Mouse (Mus musculus): ENCODE data around the gene Parp9. TPM values are rescaled to one million over a fixed set of nuclear protein-coding genes. Genes with fewer than 3 reads are reported as not detected.
"Not testable (repeated sequence)": the region's sequence is repeated elsewhere in the genome, so short reads cannot be mapped to it uniquely, and the experiment has no call there.

Parp9 gene
- polyA plus RNA-seq (2014; fragmentation: Nextera tagmentation; extraction: Ambion mirVana) = 5.4 and 6.1 TPM in 2 replicates

DNA sequence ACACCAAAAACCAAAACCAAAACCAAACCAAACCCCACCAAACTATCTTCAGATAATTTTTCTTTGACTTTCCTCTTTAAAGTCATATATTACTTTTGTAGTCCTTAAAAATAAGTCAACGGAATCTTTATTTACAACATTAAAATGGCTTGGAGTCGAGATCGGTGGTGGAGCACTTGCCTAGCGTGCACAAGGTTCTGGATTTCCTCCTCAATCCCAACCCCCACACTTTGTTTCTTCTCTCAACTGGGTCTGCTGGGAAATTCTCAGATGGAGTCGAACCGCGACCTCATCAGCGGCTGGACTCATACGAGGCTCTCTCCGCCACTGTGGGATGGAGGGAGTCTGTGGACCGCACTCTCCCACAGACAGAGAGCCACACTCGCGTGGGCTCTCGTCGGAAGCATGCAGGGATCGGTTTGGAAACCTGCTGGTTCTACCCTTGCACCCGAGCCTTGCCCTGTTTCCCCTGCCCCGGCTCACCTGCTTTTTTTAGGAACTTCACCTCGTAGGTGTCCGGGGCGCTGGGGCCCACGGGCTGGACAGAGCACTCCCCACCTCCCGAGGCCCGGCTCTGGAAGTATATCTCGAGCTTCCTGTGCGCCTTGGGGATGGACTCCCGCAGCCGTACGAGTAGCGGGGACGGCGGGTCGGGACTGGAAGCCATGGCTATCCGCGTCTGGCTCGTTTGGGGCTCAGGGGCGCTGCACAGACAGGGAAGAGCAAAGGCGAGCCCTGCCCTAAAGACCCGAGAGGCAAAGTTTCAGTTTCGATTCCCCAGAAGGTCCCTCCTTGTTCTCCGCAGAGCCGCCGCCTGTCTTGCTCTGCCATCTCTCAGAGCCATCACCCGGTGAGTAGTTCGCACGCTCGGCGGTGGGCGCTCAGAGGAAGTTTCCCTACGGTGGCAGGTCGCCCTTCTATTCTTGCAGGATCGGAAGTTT is at the start of gene Parp9, which contains the start of gene Dtx3l:
Parp9 (plus strand) TSS at position 260 of the 941 bp plus-strand sequence.
Dtx3l (minus strand) TSS at position 941 of the 941 bp plus-strand sequence.
- WGBS = 2% methylated on average over 52 of the region's 52 CpGs
- Histone ChIP-seq H3K27ac (replicated peaks; ENCODE audit: low read depth, low read length) (no peak within 1 kb of the TSS), H3K4me1 (ENCODE audit: control insufficient read depth, insufficient read depth, low read length) (peaks cover 3% of the 10 kb centered on the region; the same call in 1 of the 2 replicates), H3K4me2 (ENCODE audit: low read depth, low read length) (peak within 1 kb of the TSS; percentile 73), H3K9ac (ENCODE audit: low read depth, low read length) (peak within 1 kb of the TSS; percentile 66), H3K27me3 (replicated peaks; ENCODE audit: control insufficient read depth, insufficient read depth, low read length) (no peaks in the 10 kb centered on the region), H3K9me3 (ENCODE audit: control insufficient read depth, low read length) (no peaks in the 10 kb centered on the region), H3K4me3 (ENCODE audit: low read depth, low read length) (peak within 1 kb of the TSS; percentile 61), H3K36me3 (ENCODE audit: control insufficient read depth, insufficient read depth, low read length) (no peaks in the 10 kb centered on the region)
- ATAC-seq (ENCODE audit: low read depth) (peak; percentile 54), DNase-seq (ENCODE audit: low spot score) (peak; percentile 45)

DNA sequence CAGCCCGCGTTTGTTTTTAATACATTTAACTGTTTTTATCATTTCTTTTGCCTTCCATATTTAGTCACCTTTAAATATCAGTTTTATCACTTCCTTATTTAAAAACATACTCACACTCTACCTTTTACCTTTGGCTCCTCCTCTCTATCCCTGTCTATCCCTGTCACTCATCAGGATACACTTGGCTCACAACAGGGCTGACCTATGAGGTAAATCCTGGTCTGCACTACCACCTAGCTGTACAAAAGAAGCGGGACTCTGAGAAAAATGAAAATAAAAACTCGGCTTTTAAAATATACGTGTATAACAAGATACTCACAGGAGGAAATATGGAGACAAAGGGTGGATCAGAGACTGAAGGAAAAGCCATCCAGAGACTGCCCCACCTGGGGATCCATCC is 49.4 kb upstream of the Parp9 start:
- Histone ChIP-seq H3K36me3 (ENCODE audit: control insufficient read depth, insufficient read depth, low read length) (no peaks in the 10 kb centered on the region), H3K27ac (replicated peaks; ENCODE audit: low read depth, low read length) (no peak overlapping the region), H3K4me1 (ENCODE audit: control insufficient read depth, insufficient read depth, low read length) (no peaks in the 10 kb centered on the region), H3K9me3 (ENCODE audit: control insufficient read depth, low read length) (no peaks in the 10 kb centered on the region), H3K4me3 (ENCODE audit: low read depth, low read length) (no peak overlapping the region), H3K9ac (ENCODE audit: low read depth, low read length) (no peak overlapping the region), H3K4me2 (ENCODE audit: low read depth, low read length) (no peak overlapping the region), H3K27me3 (replicated peaks; ENCODE audit: control insufficient read depth, insufficient read depth, low read length) (no peaks in the 10 kb centered on the region)
- 90% methylated on average over 5 of the region's 5 CpGs for WGBS
- ATAC-seq (ENCODE audit: low read depth) (no peak), DNase-seq (ENCODE audit: low spot score) (no peak)

DNA sequence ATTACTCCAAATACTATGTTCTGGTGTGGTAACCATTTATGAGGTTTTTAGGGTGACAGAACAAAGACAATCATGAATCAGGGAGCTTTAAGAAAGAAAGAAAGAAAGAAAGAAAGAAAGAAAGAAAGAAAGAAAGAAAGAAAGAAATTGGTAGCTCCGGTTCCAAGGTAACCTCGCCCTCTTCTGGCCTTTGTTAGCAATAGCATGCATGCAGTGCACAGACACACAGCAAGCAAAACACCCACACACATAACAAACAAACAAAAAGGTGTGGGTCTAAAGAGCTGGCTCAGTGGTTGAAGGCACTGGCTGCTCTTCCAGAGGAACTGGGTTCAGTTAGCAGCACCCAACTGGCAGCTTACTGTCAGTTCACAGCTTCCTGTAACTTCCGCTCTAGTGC is 47.6 kb upstream of the Parp9 start:
- no peaks in the 10 kb centered on the region for H3K27me3 ChIP-seq (replicated peaks; ENCODE audit: control insufficient read depth, insufficient read depth, low read length)
- H3K4me1 ChIP-seq (ENCODE audit: control insufficient read depth, insufficient read depth, low read length) = no peaks in the 10 kb centered on the region
- no peak overlapping the region for H3K27ac ChIP-seq (replicated peaks; ENCODE audit: low read depth, low read length)
- H3K9me3 ChIP-seq (ENCODE audit: control insufficient read depth, low read length) = no peaks in the 10 kb centered on the region
- no peak overlapping the region for H3K4me3 ChIP-seq (ENCODE audit: low read depth, low read length)
- H3K36me3 ChIP-seq (ENCODE audit: control insufficient read depth, insufficient read depth, low read length) = no peaks in the 10 kb centered on the region
- 76% methylated on average over 3 of the region's 3 CpGs for WGBS
- DNase-seq (ENCODE audit: low spot score) = no peak
- H3K9ac ChIP-seq (ENCODE audit: low read depth, low read length) = no peak overlapping the region
- ATAC-seq (ENCODE audit: low read depth) = no peak
- H3K4me2 ChIP-seq (ENCODE audit: low read depth, low read length) = no peak overlapping the region

DNA sequence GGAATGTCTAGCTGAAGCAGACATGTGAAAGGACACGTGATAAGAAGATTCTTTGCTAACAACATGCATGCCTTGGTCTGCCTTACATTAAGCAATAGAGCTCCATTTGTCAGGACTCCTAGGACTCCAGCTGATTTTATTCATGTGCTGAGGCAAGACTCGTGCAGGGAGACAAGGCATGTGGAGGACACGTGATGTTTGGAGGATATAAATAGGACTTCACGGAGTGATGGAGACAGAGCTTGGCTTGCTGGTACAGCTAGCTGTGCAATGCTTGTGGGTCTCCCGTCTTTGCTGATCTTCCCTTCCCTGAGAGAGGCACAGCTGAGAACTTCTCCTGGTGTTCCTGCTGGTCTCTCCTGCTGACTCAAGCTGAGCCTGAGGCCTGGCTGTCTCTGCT is 46.7 kb upstream of the Parp9 start:
- H3K9me3 ChIP-seq (ENCODE audit: control insufficient read depth, low read length); H3K9ac ChIP-seq (ENCODE audit: low read depth, low read length); ATAC-seq (ENCODE audit: low read depth); H3K27me3 ChIP-seq (replicated peaks; ENCODE audit: control insufficient read depth, insufficient read depth, low read length); H3K36me3 ChIP-seq (ENCODE audit: control insufficient read depth, insufficient read depth, low read length); H3K4me2 ChIP-seq (ENCODE audit: low read depth, low read length); H3K27ac ChIP-seq (replicated peaks; ENCODE audit: low read depth, low read length); H3K4me3 ChIP-seq (ENCODE audit: low read depth, low read length); DNase-seq (ENCODE audit: low spot score); H3K4me1 ChIP-seq (ENCODE audit: control insufficient read depth, insufficient read depth, low read length): not testable (repeated sequence)
- 70% methylated on average over 5 of the region's 5 CpGs for WGBS

DNA sequence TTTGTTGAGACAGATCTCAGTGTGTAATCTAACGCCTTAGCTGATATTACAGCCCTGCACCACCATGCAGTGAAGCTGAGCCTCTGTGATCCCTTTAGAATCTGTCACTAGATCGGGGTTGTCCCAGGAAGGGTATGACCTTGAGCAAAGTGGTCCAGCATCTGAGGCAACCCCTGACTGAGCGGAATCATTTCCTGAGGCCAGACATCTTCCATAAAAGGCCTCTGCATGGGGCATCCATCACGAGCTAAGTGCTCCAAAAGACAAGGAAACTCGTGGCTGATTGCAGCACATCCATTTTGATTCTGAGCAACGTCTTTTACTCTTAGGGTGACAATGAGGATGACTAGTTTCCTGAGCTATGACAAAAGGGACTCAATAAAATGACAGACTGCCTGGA is 43.3 kb upstream of the Parp9 start:
- Histone ChIP-seq H3K27ac (replicated peaks; ENCODE audit: low read depth, low read length) (no peak overlapping the region), H3K36me3 (ENCODE audit: control insufficient read depth, insufficient read depth, low read length) (no peaks in the 10 kb centered on the region), H3K4me1 (ENCODE audit: control insufficient read depth, insufficient read depth, low read length) (no peaks in the 10 kb centered on the region), H3K27me3 (replicated peaks; ENCODE audit: control insufficient read depth, insufficient read depth, low read length) (no peaks in the 10 kb centered on the region), H3K4me3 (ENCODE audit: low read depth, low read length) (no peak overlapping the region), H3K4me2 (ENCODE audit: low read depth, low read length) (no peak overlapping the region), H3K9ac (ENCODE audit: low read depth, low read length) (no peak overlapping the region), H3K9me3 (ENCODE audit: control insufficient read depth, low read length) (0 out of 2 replicates have a peak, but pooled peaks cover 5% of the 10 kb centered on the region)
- no peak for ATAC-seq (ENCODE audit: low read depth)
- 70% methylated on average over 6 of the region's 6 CpGs for WGBS
- DNase-seq (ENCODE audit: low spot score) = no peak

DNA sequence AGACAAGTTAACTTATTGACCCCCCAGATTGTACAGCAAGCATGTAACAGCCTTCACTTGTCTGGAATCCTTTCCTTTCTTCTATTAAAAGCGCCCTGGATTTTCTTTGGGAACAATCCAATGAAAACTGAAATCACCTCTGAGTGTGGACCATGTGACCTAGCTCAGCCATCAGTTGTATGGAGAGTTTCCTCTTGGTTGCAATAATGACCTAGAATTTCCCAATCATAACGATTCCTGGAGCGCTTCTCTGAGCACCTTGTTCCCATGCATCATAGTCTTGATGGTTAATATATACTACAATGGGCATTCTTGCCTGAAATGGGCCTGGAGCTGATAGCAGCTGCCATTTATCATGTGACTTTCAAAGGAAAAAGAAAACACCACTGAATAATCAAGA is 37.7 kb upstream of the Parp9 start:
- H3K4me2 ChIP-seq (ENCODE audit: low read depth, low read length) = no peak overlapping the region
- H3K9ac ChIP-seq (ENCODE audit: low read depth, low read length) = no peak overlapping the region
- ATAC-seq (ENCODE audit: low read depth) (no peak), DNase-seq (ENCODE audit: low spot score) (no peak)
- 0 out of 2 replicates have a peak, but pooled peaks cover 5% of the 10 kb centered on the region for H3K9me3 ChIP-seq (ENCODE audit: control insufficient read depth, low read length)
- H3K36me3 ChIP-seq (ENCODE audit: control insufficient read depth, insufficient read depth, low read length) = no peaks in the 10 kb centered on the region
- 76% methylated on average over 3 of the region's 3 CpGs for WGBS
- H3K27me3 ChIP-seq (replicated peaks; ENCODE audit: control insufficient read depth, insufficient read depth, low read length) = no peaks in the 10 kb centered on the region
- H3K27ac ChIP-seq (replicated peaks; ENCODE audit: low read depth, low read length) = no peak overlapping the region
- no peaks in the 10 kb centered on the region for H3K4me1 ChIP-seq (ENCODE audit: control insufficient read depth, insufficient read depth, low read length)
- no peak overlapping the region for H3K4me3 ChIP-seq (ENCODE audit: low read depth, low read length)

DNA sequence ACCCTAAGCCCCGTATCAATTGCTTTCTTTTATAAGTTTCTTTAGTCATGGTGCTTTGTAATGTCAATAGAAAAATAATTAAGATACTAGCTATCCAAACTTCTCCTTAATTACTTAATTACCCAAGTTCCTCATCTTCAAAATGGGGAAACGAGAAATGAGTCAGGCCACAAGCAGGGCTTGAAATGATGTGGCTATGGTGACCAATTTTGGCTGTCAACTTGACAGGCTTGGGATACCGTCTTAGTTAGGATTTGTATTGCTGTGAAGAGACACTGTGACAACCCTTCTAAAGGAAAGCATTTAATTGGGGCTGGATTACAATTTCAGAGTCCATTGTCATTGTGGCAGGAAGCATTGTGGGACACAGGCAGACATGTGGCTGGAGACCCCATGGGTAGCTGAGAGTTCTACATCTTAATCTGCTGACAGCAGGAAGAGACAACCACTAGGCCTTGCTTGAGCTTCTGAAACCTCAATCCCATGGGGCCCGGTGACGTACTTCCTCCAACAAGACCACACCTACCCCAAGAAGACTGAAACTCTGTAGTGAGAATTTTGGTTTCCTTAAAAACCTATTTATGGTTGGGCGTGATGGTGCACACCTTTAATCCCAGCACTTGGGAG is 35.1 kb upstream of the Parp9 start:
- Histone ChIP-seq H3K9ac (ENCODE audit: low read depth, low read length) (no peak overlapping the region), H3K4me3 (ENCODE audit: low read depth, low read length) (no peak overlapping the region), H3K9me3 (ENCODE audit: control insufficient read depth, low read length) (no peaks in the 10 kb centered on the region), H3K27me3 (replicated peaks; ENCODE audit: control insufficient read depth, insufficient read depth, low read length) (no peaks in the 10 kb centered on the region), H3K36me3 (ENCODE audit: control insufficient read depth, insufficient read depth, low read length) (no peaks in the 10 kb centered on the region), H3K4me2 (ENCODE audit: low read depth, low read length) (no peak overlapping the region), H3K4me1 (ENCODE audit: control insufficient read depth, insufficient read depth, low read length) (no peaks in the 10 kb centered on the region), H3K27ac (replicated peaks; ENCODE audit: low read depth, low read length) (no peak overlapping the region)
- WGBS = 83% methylated on average over 6 of the region's 6 CpGs
- ATAC-seq (ENCODE audit: low read depth) (no peak), DNase-seq (ENCODE audit: low spot score) (no peak)

DNA sequence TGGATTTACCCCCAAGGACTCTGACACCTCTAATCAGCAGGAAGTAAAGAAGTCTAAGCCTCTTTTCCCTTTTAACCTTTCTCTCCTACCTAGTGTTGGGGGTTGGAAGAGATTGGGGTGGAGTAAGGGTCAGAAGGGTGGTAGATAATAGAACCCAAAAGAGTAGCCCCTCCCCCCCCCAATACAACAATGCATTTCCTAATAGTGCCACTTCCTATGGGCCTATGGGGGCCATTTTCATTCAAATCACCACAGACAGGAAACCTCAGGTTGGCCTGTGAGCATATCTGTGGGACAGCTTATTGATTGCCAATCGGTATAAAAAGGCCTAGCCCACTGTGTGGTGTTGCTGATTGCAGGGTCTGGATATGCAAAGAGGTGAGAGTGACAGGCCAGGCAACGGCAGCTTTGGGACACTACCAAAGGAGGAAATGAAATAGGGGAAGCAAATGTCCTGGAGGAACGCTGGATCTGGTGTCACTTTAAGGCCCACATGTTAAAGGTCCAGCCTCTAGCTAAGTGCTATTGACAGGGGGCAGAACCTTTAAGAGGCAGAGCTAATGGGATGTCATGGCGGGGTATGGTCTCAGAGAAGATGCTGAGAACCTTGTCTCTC is 34.0 kb upstream of the Parp9 start:
- ATAC-seq (ENCODE audit: low read depth) (no peak), DNase-seq (ENCODE audit: low spot score) (no peak)
- Histone ChIP-seq H3K4me1 (ENCODE audit: control insufficient read depth, insufficient read depth, low read length) (no peaks in the 10 kb centered on the region), H3K9ac (ENCODE audit: low read depth, low read length) (no peak overlapping the region), H3K4me2 (ENCODE audit: low read depth, low read length) (no peak overlapping the region), H3K36me3 (ENCODE audit: control insufficient read depth, insufficient read depth, low read length) (no peaks in the 10 kb centered on the region), H3K27ac (replicated peaks; ENCODE audit: low read depth, low read length) (no peak overlapping the region), H3K4me3 (ENCODE audit: low read depth, low read length) (no peak overlapping the region), H3K9me3 (ENCODE audit: control insufficient read depth, low read length) (no peaks in the 10 kb centered on the region), H3K27me3 (replicated peaks; ENCODE audit: control insufficient read depth, insufficient read depth, low read length) (no peaks in the 10 kb centered on the region)
- WGBS = 50% methylated on average over 4 of the region's 4 CpGs
